In the genomic region with DNA sequence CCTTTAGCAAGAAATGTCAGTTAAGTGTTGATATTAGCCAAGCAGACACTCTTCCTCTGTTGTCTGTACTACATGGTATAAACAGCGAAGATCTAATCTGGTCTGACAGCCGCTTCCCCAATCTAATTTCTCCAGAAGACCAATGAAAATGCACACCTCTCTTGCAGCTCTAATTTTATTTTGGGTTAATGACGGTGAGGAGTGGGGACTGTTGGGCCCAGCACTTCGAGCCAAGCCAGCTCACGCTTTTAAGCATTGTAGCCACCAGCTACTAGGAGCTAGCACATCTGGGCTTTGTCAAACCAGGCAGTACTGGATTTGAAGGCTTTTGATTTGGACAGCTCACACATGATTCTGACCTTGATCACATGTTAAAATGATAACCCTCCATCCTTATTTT, we compare ENCODE assay signal across 17 mouse cellular contexts.
"Had no signal": no experiment of that assay in that cellular context is flagged by ENCODE, and none has a peak within 500 bp of the region (broad histone marks: within the 10 kb centered on the region; RNA-seq: fewer than 3 reads in every experiment).

No protein-coding gene starts in this region.

- ATAC-seq: hindbrain, embryonic 16.5 days; inflammation-experienced regulatory T-cells, adult 6 months; intestine, embryonic 15.5 days; intestine, postnatal 0 days had no signal

- DNase-seq: gastrocnemius, adult 2 months; gastrocnemius, postnatal 10 days; gastrocnemius, postnatal 25 days; heart, adult 18-20 months; heart, postnatal 10 days; heart, postnatal 4 days; kidney, adult 18-20 months; kidney, adult 8-10 months; kidney, postnatal 10 days; kidney, postnatal 25 days; kidney, postnatal 4 days; liver; liver, embryonic 13.5 days had no signal
